Mouse (Mus musculus) kidney, postnatal 0 days (tissue): ENCODE results near the gene Txnrd2. TPM values are rescaled to one million over a fixed set of nuclear protein-coding genes. Genes with fewer than 3 reads are reported as not detected.

Source experiments
- ATAC-seq: fragments of 200-750 bp; cut with Nextera tagmentation; replicated peaks from 2 replicates; pipeline ENCODE4 v1.8.0; 2017; ENCODE audit warnings: low read depth, moderate number of reproducible peaks, moderate TSS enrichment, moderate library complexity; ENCODE audit not compliant: low FRiP score
- DNase-seq: peaks from one replicate; pipeline ENCODE4 v3.0.0-alpha.2; 2016; ENCODE audit warnings: low spot score
- H3K27ac ChIP-seq: fragments of 300-500 bp; sonication (generic); 2 replicates; pipeline ENCODE4 v1.5.1; 2014; ENCODE audit warnings: mild to moderate bottlenecking
- H3K27me3 ChIP-seq: fragments of 300-500 bp; sonication (generic); 2 replicates; pipeline ENCODE4 v1.6.1; 2014; ENCODE audit warnings: low read length, mixed read lengths; ENCODE audit not compliant: insufficient read depth
- H3K36me3 ChIP-seq: fragments of 300-500 bp; sonication (generic); 2 replicates; pipeline ENCODE4 v1.6.1; 2014; ENCODE audit warnings: low read length, mixed read lengths; ENCODE audit not compliant: insufficient read depth
- H3K4me1 ChIP-seq: fragments of 300-500 bp; sonication (generic); replicated peaks from 2 replicates; pipeline ENCODE4 v1.6.1; 2014; ENCODE audit warnings: antibody characterized with exemption, low read length, mixed read lengths; ENCODE audit not compliant: insufficient read depth
- H3K4me2 ChIP-seq: fragments of 300-500 bp; sonication (generic); 2 replicates; pipeline ENCODE4 v1.6.1; 2014; ENCODE audit warnings: mild to moderate bottlenecking, low read length, moderate library complexity, mixed read lengths
- H3K4me3 ChIP-seq: fragments of 300-500 bp; sonication (generic); replicated peaks from 2 replicates; pipeline ENCODE4 v1.5.1; 2014; ENCODE audit warnings: low read depth, low read length
- H3K9ac ChIP-seq: fragments of 300-500 bp; sonication (generic); 2 replicates; pipeline ENCODE4 v1.6.1; 2014; ENCODE audit warnings: low read depth, low read length
- H3K9me3 ChIP-seq: fragments of 300-500 bp; sonication (generic); replicated peaks from 2 replicates; pipeline ENCODE4 v1.6.1; 2016; ENCODE audit warnings: low read length, inconsistent platforms, mixed read lengths
- CTCF ChIP-seq: IDR thresholded peaks from 2 replicates; pipeline ENCODE4 v1.5.1; 2016; ENCODE audit warnings: antibody characterized with exemption, low read depth, mild to moderate bottlenecking, moderate library complexity
- WGBS: fragments of 180-500 bp; shearing (Covaris S2); extraction: QIAGEN DNeasy Blood & Tissue Kit; methylation state at CpG from one replicate; pipeline ENCODE4 v1.1.7; 2014; 5-methylcytosine and 5-hydroxymethylcytosine counted together
- polyA plus RNA-seq: library from polyadenylated mRNA; unstranded; fragments of >200 nt; fragmentation: Nextera tagmentation; extraction: Ambion mirVana; gene quantifications from 2 replicates; pipeline ENCODE4 v1.2.1, GENCODE M21; 2015

Gene Txnrd2
- polyA plus RNA-seq, 1 experiment from 2014 or later: 30.6 TPM

GRCm38 (mm10) chr16:18507200-18507549 lies 81.0 kb downstream of the Txnrd2 start:
- Histone ChIP-seq H3K4me3 (no peak overlapping the region), H3K4me2 (no peak overlapping the region), H3K9me3 (no peaks in the 10 kb centered on the region), H3K27ac (no peak overlapping the region), H3K4me1 (0 out of 2 replicates have a peak, but pooled peaks cover 3% of the 10 kb centered on the region), H3K9ac (no peak overlapping the region), H3K36me3 (no peaks in the 10 kb centered on the region), H3K27me3 (no peaks in the 10 kb centered on the region)
- no peak for ATAC-seq
- no peak for TF ChIP-seq CTCF
- peak; percentile 48 for DNase-seq
- 10% methylated on average over 1 of the region's 1 CpGs for WGBS

DNA sequence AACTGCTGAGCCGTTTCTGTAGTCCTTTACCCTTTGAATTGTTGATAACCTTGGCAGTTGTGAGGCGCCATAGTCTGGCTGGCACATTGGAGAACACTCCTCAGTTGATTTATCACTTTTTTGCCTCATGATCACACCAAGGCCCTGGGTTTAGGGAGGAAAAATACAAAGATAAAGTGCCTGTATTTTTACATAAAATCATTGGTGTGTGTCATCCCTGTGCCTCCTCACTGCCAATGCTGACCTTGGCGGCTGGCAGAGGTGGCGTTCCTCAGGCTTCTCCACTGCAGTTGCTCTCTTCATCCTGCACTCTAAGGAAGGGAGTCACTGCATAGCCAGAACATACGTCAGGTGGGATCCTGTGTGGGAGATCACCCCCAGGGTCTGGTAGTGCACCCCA lies 85.6 kb downstream of the Txnrd2 start:
- 61% methylated on average over 5 of the region's 5 CpGs for WGBS
- TF ChIP-seq CTCF: no peak
- ATAC-seq: no peak

DNA sequence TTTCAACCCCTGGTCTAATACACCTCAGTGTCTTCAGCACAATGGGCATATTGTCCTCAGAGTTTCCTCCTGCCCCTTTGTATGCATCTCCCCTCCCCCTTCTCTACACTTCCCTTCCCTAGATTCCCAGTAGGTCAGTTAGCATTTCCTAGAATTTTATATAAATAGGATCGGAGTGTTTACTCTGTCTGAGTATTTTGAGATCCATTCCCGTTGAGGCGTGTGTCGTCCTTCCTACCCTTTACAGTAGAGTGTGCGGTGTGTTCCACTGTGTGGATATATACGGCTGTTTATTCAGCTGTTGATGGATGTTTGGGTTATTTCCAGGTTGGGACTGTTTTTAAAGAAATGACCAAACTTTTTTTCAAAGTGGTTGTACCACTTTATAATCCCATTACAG lies 87.3 kb downstream of the Txnrd2 start:
- Histone ChIP-seq H3K4me1 (0 out of 2 replicates have a peak, but pooled peaks cover 3% of the 10 kb centered on the region), H3K36me3 (no peaks in the 10 kb centered on the region), H3K4me2 (no peak overlapping the region), H3K4me3 (no peak overlapping the region), H3K9me3 (no peaks in the 10 kb centered on the region), H3K27ac (no peak overlapping the region), H3K27me3 (no peaks in the 10 kb centered on the region), H3K9ac (no peak overlapping the region)
- DNase-seq: peak; percentile 43
- no peak for TF ChIP-seq CTCF
- 41% methylated on average over 6 of the region's 6 CpGs for WGBS
- no peak for ATAC-seq

More for the DNA sequence above, 85.6 kb downstream of the Txnrd2 start:
- Histone ChIP-seq H3K9me3 (no peaks in the 10 kb centered on the region), H3K4me3 (no peak overlapping the region), H3K9ac (no peak overlapping the region), H3K4me2 (no peak overlapping the region), H3K4me1 (0 out of 2 replicates have a peak, but pooled peaks cover 3% of the 10 kb centered on the region), H3K27me3 (no peaks in the 10 kb centered on the region), H3K27ac (no peak overlapping the region), H3K36me3 (no peaks in the 10 kb centered on the region)
- peak; percentile 24 for DNase-seq

DNA sequence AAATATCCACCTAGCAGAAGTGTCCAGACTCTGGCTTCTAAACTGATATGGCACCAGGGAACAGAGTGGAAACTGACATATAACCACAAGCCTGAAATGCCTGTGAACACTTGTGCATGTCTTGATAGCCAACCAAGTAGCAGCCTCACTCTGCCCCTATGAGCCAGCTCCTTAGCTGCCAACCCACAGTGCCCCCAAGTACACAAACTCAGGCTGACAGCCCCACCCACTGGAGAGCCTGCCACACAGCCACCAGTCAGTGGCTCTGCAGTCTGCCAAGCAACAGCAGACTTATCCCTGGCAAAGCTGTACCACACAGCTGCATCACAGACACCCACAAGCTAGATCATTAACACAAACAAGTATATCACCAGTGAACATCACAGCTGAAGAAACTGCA lies 91.9 kb downstream of the Txnrd2 start:
- Histone ChIP-seq H3K27ac (no peak overlapping the region), H3K4me3 (no peak overlapping the region), H3K27me3 (no peaks in the 10 kb centered on the region), H3K4me1 (no peaks in the 10 kb centered on the region), H3K4me2 (no peak overlapping the region), H3K9me3 (no peaks in the 10 kb centered on the region), H3K9ac (no peak overlapping the region), H3K36me3 (no peaks in the 10 kb centered on the region)
- no peak for DNase-seq
- peak; percentile 49; the same call in 1 of the 2 replicates for TF ChIP-seq CTCF
- 0 out of 2 replicates have a peak, but pooled peaks have one; percentile 40 for ATAC-seq

DNA sequence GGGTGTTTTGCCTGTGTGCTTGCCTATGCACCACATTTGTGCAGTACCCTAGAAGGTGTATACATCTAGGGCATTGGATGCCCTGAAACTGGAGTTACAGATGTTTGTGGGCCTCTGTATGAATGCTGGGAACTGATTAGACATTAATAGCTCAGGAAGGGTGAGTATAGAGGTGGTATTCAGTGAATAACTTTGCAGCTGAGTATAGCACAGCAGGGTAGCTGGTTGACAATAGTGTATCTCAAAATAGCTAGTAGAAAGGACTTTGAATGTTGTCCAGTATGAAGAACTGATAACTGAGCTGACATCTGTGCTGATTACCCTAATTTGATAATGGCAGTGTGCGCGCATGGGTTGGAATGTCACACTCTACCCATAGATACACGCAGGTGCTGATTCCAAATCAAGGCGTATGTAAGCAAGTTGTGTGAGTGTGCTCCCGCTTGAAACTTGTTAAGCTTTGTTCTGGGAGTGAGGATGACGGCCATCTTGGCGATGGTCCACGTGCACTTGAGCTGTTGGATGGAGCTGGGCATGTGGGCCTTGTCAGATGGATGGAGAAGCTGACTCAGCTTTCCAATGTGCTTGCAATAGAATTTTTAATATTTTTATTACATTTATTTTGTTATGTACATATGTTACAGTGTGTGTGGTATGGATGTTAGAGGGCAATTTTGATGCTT lies 97.5 kb downstream of the Txnrd2 start:
- WGBS: 91% methylated on average over 8 of the region's 8 CpGs
- H3K9ac ChIP-seq: no peak overlapping the region
- H3K27ac ChIP-seq: no peak overlapping the region
- H3K4me2 ChIP-seq: no peak overlapping the region
- H3K36me3 ChIP-seq: no peaks in the 10 kb centered on the region
- no peaks in the 10 kb centered on the region for H3K27me3 ChIP-seq
- no peak overlapping the region for H3K4me3 ChIP-seq
- no peak for ATAC-seq
- no peak for DNase-seq
- H3K9me3 ChIP-seq: no peaks in the 10 kb centered on the region
- H3K4me1 ChIP-seq: no peaks in the 10 kb centered on the region
- TF ChIP-seq CTCF: no peak

DNA sequence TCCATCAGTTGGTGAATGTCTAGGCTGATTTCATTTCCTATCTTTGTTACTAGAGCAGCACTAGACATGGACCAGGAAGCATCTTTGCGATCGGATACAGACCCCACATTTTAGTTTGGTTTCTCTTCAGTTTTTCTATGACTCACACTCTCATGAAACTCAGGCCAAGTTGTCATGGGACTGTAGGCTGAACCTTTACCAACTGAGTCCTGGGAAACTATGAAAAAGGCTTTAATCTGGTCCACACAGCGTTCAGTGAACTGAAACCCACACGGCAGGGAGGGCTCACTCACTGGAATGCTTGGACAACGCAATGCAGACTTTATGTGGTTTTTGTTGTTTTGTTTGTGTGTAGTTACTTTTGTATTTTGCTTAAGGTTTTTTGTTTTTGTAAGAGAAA lies 102.5 kb downstream of the Txnrd2 start:
- Histone ChIP-seq H3K27ac (no peak overlapping the region), H3K4me2 (no peak overlapping the region), H3K36me3 (no peaks in the 10 kb centered on the region), H3K27me3 (no peaks in the 10 kb centered on the region), H3K9me3 (no peaks in the 10 kb centered on the region), H3K9ac (no peak overlapping the region), H3K4me1 (no peaks in the 10 kb centered on the region), H3K4me3 (no peak overlapping the region)
- 72% methylated on average over 5 of the region's 5 CpGs for WGBS
- DNase-seq: no peak
- no peak for ATAC-seq
- TF ChIP-seq CTCF: no peak

Other genes starting within 250 kb of the Txnrd2 start
- gene Ccdc188, start 208.5 kb upstream of the Txnrd2 start, polyA plus RNA-seq: not detected in 2 replicates
- 13.1 and 13.5 TPM in 2 replicates for gene Zdhhc8, start 191.2 kb upstream of the Txnrd2 start, polyA plus RNA-seq
- gene Trmt2a, start 177.7 kb upstream of the Txnrd2 start, polyA plus RNA-seq: 53.0 and 59.2 TPM in 2 replicates
- 457 and 487 TPM in 2 replicates for gene Ranbp1, start 177.7 kb upstream of the Txnrd2 start, polyA plus RNA-seq
- 0.91 and 3.0 TPM in 2 replicates for gene Gm49776, start 168.1 kb upstream of the Txnrd2 start, polyA plus RNA-seq
- gene Dgcr8, start 137.1 kb upstream of the Txnrd2 start, polyA plus RNA-seq: 15.6 and 18.5 TPM in 2 replicates
- gene Tango2, start 78.3 kb upstream of the Txnrd2 start, polyA plus RNA-seq: 28.3 and 31.6 TPM in 2 replicates
- 20.0 and 20.6 TPM in 2 replicates for gene Arvcf, start 78.2 kb upstream of the Txnrd2 start, polyA plus RNA-seq
- gene Comt, start 468 bp downstream of the Txnrd2 start, polyA plus RNA-seq: 107 and 123 TPM in 2 replicates
- gene Gnb1l, start 72.3 kb downstream of the Txnrd2 start, polyA plus RNA-seq: 12.9 and 16.1 TPM in 2 replicates
- gene Rtl10, start 72.5 kb downstream of the Txnrd2 start, polyA plus RNA-seq: 2.2 and 3.0 TPM in 2 replicates
- gene Tbx1, start 164.3 kb downstream of the Txnrd2 start, polyA plus RNA-seq: 0.23 and 0.32 TPM in 2 replicates
- 0.57 and 0.92 TPM in 2 replicates for gene Gp1bb, start 196.0 kb downstream of the Txnrd2 start, polyA plus RNA-seq
- 1.3 and 2.0 TPM in 2 replicates for gene Gm49601, start 200.0 kb downstream of the Txnrd2 start, polyA plus RNA-seq
- 10.4 and 12.0 TPM in 2 replicates for gene Sept5, start 203.6 kb downstream of the Txnrd2 start, polyA plus RNA-seq